Mouse (Mus musculus): ENCODE data around the gene Rundc1. TPM values are rescaled to one million over a fixed set of nuclear protein-coding genes. Genes with fewer than 3 reads are reported as not detected.
A peak's percentile ranks its signal among the peaks of the same experiment; 100 is the strongest.
"Not testable (repeated sequence)": the region's sequence is repeated elsewhere in the genome, so short reads cannot be mapped to it uniquely, and the experiment has no call there.

The Rundc1 gene
- polyA plus RNA-seq, 1 experiment from 2014 or later = 24.1 TPM

DNA sequence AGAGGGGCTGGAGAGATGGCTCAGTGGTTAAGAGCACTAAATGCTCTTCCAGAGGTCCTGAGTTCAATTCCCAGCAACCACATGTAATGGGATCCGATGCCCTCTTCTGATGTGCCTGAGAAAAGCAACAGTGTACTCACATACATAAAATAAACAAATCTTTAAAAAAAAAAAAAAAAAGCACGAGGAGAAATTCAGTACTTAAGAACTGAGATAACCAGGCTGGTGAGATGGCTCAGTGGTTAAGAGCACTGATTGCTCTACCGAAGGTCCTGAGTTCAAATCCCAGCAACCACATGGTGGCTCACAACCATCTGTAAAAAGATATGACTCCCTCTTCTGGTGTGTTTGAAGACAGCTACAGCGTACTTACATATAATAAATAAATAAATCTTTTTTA is 24.7 kb downstream of the Rundc1 start:
- H3K9me3 ChIP-seq (ENCODE audit: control insufficient read depth, low read length); H3K27ac ChIP-seq; ATAC-seq (ENCODE audit: low FRiP score); H3K4me1 ChIP-seq (replicated peaks; ENCODE audit: control insufficient read depth, insufficient read depth, low read length); H3K9ac ChIP-seq; H3K4me2 ChIP-seq (replicated peaks); H3K27me3 ChIP-seq (ENCODE audit: control insufficient read depth, insufficient read depth, low read length); DNase-seq (ENCODE audit: low spot score); H3K4me3 ChIP-seq (replicated peaks; ENCODE audit: low read length): not testable (repeated sequence)
- WGBS = 89% methylated on average over 4 of the region's 4 CpGs
- peaks cover 16% of the 10 kb centered on the region for H3K36me3 ChIP-seq (replicated peaks; ENCODE audit: control insufficient read depth, insufficient read depth)

DNA sequence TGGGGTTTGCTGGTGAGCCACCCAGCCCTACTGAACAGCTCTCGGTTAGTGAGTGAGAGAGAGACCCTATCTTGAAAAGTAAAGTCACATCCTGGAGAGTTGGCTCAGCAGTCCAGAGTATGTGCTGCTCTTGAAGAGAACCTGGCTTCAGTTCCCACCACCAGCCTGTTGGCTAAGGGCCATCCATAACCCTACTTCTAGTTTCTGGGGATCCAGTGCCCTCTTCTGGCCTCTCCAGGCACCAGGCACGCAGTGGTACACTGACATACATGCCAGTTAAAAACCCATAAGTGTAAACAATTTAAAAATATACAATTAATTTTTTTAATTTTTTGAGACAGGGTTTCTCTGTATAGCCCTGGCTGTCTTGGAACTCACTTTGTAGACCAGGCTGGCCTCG is 25.5 kb downstream of the Rundc1 start:
- Histone ChIP-seq H3K4me2 (replicated peaks) (no peak overlapping the region), H3K27me3 (ENCODE audit: control insufficient read depth, insufficient read depth, low read length) (no peaks in the 10 kb centered on the region), H3K4me1 (replicated peaks; ENCODE audit: control insufficient read depth, insufficient read depth, low read length) (no peaks in the 10 kb centered on the region), H3K27ac (no peak overlapping the region), H3K4me3 (replicated peaks; ENCODE audit: low read length) (no peak overlapping the region), H3K9me3 (ENCODE audit: control insufficient read depth, low read length) (no peaks in the 10 kb centered on the region), H3K9ac (no peak overlapping the region), H3K36me3 (replicated peaks; ENCODE audit: control insufficient read depth, insufficient read depth) (peaks cover 8% of the 10 kb centered on the region)
- WGBS = 82% methylated on average over 3 of the region's 3 CpGs
- DNase-seq (ENCODE audit: low spot score) (no peak), ATAC-seq (ENCODE audit: low FRiP score) (no peak)

DNA sequence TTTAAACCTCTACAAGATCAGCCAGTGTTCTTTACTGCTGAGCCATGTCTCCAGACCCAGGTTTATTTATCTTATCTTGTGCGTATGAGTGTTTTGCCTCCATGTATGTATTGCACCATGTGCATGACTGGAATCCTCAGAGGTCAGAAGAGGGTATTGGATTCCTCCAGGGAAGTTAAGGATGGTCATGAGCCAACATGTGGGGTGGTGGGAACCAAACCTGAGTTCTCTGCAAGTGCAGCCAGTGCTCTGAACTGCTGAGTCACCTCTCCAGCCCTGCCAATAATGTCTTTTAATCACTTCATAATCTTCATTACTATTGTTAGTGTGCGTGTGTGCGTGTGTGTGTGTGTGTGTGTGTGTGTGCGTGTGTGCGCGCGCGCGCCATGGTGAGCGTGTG is 26.7 kb downstream of the Rundc1 start:
- WGBS = 96% methylated on average over 10 of the region's 10 CpGs
- ATAC-seq (ENCODE audit: low FRiP score) (no peak), DNase-seq (ENCODE audit: low spot score) (no peak)
- H3K27ac ChIP-seq = no peak overlapping the region
- H3K9me3 ChIP-seq (ENCODE audit: control insufficient read depth, low read length) = no peaks in the 10 kb centered on the region
- no peak overlapping the region for H3K4me3 ChIP-seq (replicated peaks; ENCODE audit: low read length)
- H3K4me2 ChIP-seq (replicated peaks) = no peak overlapping the region
- H3K36me3 ChIP-seq (replicated peaks; ENCODE audit: control insufficient read depth, insufficient read depth) = peaks cover 5% of the 10 kb centered on the region; the same call in 1 of the 2 replicates
- no peak overlapping the region for H3K9ac ChIP-seq
- no peaks in the 10 kb centered on the region for H3K27me3 ChIP-seq (ENCODE audit: control insufficient read depth, insufficient read depth, low read length)
- no peaks in the 10 kb centered on the region for H3K4me1 ChIP-seq (replicated peaks; ENCODE audit: control insufficient read depth, insufficient read depth, low read length)

DNA sequence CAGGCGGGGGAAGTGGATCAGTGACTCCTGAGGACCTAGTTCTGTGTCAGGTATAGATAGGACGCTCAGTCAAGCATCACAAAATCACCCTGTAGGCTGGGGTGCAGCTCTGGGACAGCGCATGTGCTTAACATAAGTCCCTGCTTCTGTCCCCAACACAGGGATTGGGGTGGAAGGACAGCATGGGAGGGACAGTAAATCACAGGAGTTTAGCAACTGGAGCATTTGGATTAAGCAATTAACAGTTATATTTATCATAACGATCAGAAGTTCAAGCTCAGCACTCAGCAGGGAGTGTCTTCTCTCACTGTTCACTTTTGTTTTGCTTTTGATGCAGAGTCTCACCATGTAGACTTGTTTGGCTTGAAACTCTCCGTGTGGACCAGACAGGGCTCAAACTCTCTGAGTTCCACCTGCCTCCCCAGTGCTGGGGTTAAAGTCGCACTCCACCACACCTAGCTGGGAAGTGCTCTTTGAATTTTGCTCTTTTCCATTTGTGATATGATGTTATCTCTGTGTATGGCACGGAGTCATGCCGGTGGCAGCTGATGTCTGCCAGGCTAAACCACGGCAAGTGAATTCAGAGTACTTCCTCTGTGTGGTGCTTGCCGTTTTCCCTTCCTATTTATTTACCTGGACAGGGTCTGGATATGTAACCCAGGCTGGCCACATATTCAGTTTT is 27.3 kb downstream of the Rundc1 start:
- H3K4me1 ChIP-seq (replicated peaks; ENCODE audit: control insufficient read depth, insufficient read depth, low read length) = no peaks in the 10 kb centered on the region
- no peak overlapping the region for H3K4me3 ChIP-seq (replicated peaks; ENCODE audit: low read length)
- H3K9ac ChIP-seq = no peak overlapping the region; the same call in 1 of the 2 replicates
- H3K36me3 ChIP-seq (replicated peaks; ENCODE audit: control insufficient read depth, insufficient read depth) = peaks cover 11% of the 10 kb centered on the region; the same call in 1 of the 2 replicates
- no peaks in the 10 kb centered on the region for H3K9me3 ChIP-seq (ENCODE audit: control insufficient read depth, low read length)
- no peak overlapping the region for H3K4me2 ChIP-seq (replicated peaks)
- H3K27me3 ChIP-seq (ENCODE audit: control insufficient read depth, insufficient read depth, low read length) = no peaks in the 10 kb centered on the region
- ATAC-seq (ENCODE audit: low FRiP score) (no peak), DNase-seq (ENCODE audit: low spot score) (no peak)
- WGBS = 78% methylated on average over 10 of the region's 10 CpGs
- H3K27ac ChIP-seq = no peak overlapping the region

DNA sequence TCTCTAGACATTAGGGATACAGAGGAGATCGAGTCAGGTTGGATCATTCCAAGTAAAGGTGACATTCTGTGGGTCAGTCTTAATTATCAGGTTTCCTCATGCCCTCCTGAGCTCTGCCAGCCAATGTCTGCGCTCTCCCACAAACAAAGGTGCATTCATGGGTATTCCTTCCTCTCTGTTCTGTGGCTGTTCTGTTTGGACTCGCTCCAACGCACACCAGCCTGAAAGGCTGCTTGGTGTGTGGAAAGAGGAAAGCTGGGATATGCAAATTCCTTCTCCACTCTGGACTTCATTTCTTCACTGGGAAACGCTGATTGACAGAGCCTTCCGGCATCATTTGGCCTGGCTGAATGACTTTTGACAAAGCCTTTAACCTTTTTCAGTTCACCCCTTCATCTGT is 29.8 kb downstream of the Rundc1 start:
- Histone ChIP-seq H3K4me3 (replicated peaks; ENCODE audit: low read length) (no peak overlapping the region), H3K27ac (no peak overlapping the region), H3K27me3 (ENCODE audit: control insufficient read depth, insufficient read depth, low read length) (no peaks in the 10 kb centered on the region), H3K36me3 (replicated peaks; ENCODE audit: control insufficient read depth, insufficient read depth) (peaks cover 35% of the 10 kb centered on the region), H3K9me3 (ENCODE audit: control insufficient read depth, low read length) (no peaks in the 10 kb centered on the region), H3K9ac (no peak overlapping the region), H3K4me2 (replicated peaks) (no peak overlapping the region), H3K4me1 (replicated peaks; ENCODE audit: control insufficient read depth, insufficient read depth, low read length) (no peaks in the 10 kb centered on the region)
- DNase-seq (ENCODE audit: low spot score) = no peak
- whole genome bisulfite sequencing = 31% methylated on average over 6 of the region's 6 CpGs
- peak; percentile 38; the same call in 1 of the 2 replicates for ATAC-seq (ENCODE audit: low FRiP score)

DNA sequence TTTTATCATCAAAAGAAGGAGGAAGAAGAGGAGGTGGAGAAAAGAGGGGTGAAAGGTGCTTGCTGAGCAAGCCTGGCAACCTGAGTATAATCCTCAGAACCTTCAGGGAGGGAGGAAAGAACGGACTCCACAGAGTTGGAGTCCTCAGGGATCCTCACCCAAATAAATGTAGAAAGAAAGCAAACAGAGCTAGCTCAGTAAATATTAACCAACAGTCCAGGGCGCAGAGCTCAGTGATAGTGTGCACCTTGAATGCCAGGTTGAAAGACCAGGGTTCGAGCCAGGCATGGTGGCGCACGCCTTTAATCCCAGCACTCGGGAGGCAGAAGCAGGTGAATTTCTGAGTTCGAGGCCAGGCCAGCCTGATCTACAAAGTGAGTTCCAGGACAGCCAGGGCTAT is 30.7 kb downstream of the Rundc1 start:
- no peak overlapping the region for H3K4me2 ChIP-seq (replicated peaks)
- no peaks in the 10 kb centered on the region for H3K27me3 ChIP-seq (ENCODE audit: control insufficient read depth, insufficient read depth, low read length)
- no peak for ATAC-seq (ENCODE audit: low FRiP score)
- no peaks in the 10 kb centered on the region for H3K4me1 ChIP-seq (replicated peaks; ENCODE audit: control insufficient read depth, insufficient read depth, low read length)
- H3K4me3 ChIP-seq (replicated peaks; ENCODE audit: low read length) = no peak overlapping the region
- H3K27ac ChIP-seq = no peak overlapping the region
- H3K9ac ChIP-seq = no peak overlapping the region
- peaks cover 45% of the 10 kb centered on the region for H3K36me3 ChIP-seq (replicated peaks; ENCODE audit: control insufficient read depth, insufficient read depth)
- DNase-seq (ENCODE audit: low spot score) = no peak
- no peaks in the 10 kb centered on the region for H3K9me3 ChIP-seq (ENCODE audit: control insufficient read depth, low read length)
- 89% methylated on average over 7 of the region's 7 CpGs for WGBS

DNA sequence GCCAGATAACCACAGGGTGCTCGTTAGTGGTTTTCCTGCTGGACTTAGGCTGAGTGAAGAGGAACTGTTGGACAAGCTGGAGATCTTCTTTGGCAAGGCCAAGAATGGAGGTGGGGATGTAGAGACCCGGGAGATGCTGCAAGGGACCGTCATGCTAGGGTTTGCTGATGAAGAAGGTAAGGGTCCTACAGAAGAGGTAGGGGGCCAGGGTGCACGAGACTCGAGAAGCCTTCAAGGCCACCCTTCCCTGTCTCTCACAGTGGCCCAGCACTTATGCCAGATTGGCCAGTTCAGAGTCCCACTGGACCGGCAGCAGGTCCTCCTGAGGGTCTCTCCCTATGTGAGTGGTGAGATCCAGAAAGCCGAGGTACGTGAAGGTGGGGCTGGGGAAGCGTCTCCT is 32.7 kb downstream of the Rundc1 start:
- peaks cover 65% of the 10 kb centered on the region for H3K36me3 ChIP-seq (replicated peaks; ENCODE audit: control insufficient read depth, insufficient read depth)
- H3K4me2 ChIP-seq (replicated peaks) = no peak overlapping the region
- no peaks in the 10 kb centered on the region for H3K9me3 ChIP-seq (ENCODE audit: control insufficient read depth, low read length)
- 94% methylated on average over 9 of the region's 9 CpGs for WGBS
- H3K27me3 ChIP-seq (ENCODE audit: control insufficient read depth, insufficient read depth, low read length) = no peaks in the 10 kb centered on the region
- no peak for DNase-seq (ENCODE audit: low spot score)
- ATAC-seq (ENCODE audit: low FRiP score) = 0 out of 2 replicates have a peak, but pooled peaks have one; percentile 26
- H3K4me1 ChIP-seq (replicated peaks; ENCODE audit: control insufficient read depth, insufficient read depth, low read length) = peaks cover 6% of the 10 kb centered on the region
- no peak overlapping the region for H3K27ac ChIP-seq
- H3K9ac ChIP-seq = no peak overlapping the region
- no peak overlapping the region for H3K4me3 ChIP-seq (replicated peaks; ENCODE audit: low read length)

DNA sequence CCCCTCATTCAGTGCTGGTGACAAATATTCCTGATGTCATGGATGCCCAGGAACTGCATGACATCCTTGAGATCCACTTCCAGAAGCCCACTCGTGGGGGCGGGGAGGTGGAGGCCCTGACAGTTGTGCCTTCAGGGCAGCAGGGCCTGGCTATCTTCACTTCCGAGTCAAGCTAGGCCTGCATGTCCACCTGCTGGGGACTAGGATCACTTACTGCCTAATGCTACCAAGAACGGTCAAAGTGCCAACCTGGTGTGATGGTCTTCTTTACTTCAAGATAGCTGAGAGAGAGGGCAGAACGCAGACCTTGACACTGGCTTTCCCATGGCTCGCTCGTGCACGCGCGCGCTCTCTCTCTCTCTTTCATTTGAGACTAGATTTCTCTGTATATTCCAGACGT is 33.3 kb downstream of the Rundc1 start:
- H3K27ac ChIP-seq = no peak overlapping the region
- H3K9me3 ChIP-seq (ENCODE audit: control insufficient read depth, low read length) = no peaks in the 10 kb centered on the region
- no peak overlapping the region for H3K9ac ChIP-seq
- 88% methylated on average over 12 of the region's 12 CpGs for whole genome bisulfite sequencing
- H3K36me3 ChIP-seq (replicated peaks; ENCODE audit: control insufficient read depth, insufficient read depth) = peaks cover 70% of the 10 kb centered on the region
- H3K4me3 ChIP-seq (replicated peaks; ENCODE audit: low read length) = no peak overlapping the region
- DNase-seq (ENCODE audit: low spot score) (no peak), ATAC-seq (ENCODE audit: low FRiP score) (no peak)
- no peak overlapping the region for H3K4me2 ChIP-seq (replicated peaks)
- peaks cover 12% of the 10 kb centered on the region for H3K4me1 ChIP-seq (replicated peaks; ENCODE audit: control insufficient read depth, insufficient read depth, low read length)
- no peaks in the 10 kb centered on the region for H3K27me3 ChIP-seq (ENCODE audit: control insufficient read depth, insufficient read depth, low read length)

DNA sequence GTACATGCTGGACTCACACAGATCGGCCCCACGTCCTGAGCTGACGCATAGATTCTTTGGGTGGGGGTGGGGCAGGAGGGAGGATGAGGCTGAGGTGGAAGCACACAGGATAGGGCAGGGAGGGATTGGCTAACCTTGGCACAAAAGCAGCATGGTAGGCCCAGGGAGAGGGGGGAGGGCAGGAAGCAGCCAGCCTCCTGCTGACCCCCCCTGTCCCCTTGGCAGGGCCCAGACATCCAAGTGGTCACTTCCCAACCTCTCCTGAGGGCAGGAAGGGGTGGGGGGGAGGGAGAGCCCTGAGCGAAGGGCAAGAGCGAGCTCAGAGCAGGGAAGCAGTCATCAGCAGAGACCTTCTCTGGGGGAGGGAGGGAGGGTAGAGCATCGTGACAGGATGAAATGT is 34.8 kb downstream of the Rundc1 start:
- no peaks in the 10 kb centered on the region for H3K9me3 ChIP-seq (ENCODE audit: control insufficient read depth, low read length)
- no peak overlapping the region for H3K4me2 ChIP-seq (replicated peaks)
- no peak for ATAC-seq (ENCODE audit: low FRiP score)
- H3K9ac ChIP-seq = no peak overlapping the region
- no peak overlapping the region for H3K27ac ChIP-seq
- 44% methylated on average over 4 of the region's 6 CpGs for WGBS
- no peaks in the 10 kb centered on the region for H3K27me3 ChIP-seq (ENCODE audit: control insufficient read depth, insufficient read depth, low read length)
- H3K4me3 ChIP-seq (replicated peaks; ENCODE audit: low read length) = no peak overlapping the region
- H3K36me3 ChIP-seq (replicated peaks; ENCODE audit: control insufficient read depth, insufficient read depth) = peaks cover 70% of the 10 kb centered on the region
- peaks cover 27% of the 10 kb centered on the region for H3K4me1 ChIP-seq (replicated peaks; ENCODE audit: control insufficient read depth, insufficient read depth, low read length)
- no peak for DNase-seq (ENCODE audit: low spot score)

DNA sequence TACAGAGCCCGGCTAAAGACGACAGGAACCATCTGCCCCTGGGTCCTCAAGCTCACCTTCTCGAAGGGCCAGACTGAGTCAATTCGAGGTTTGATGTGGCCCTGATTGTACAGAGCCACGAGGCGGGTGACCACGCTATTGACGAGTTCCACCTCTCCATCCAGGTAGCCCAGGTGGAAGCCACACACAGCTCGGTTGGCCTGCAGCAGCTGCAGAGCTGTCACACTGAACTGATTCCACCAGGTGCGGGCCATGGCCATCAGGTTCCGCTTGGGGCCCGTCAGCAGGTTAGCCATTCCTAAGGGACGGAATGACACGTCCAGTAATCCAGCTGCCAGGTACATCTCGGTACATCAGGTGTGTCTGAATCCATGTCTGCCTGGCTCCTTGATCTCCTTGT is 35.4 kb downstream of the Rundc1 start:
- no peak for ATAC-seq (ENCODE audit: low FRiP score)
- no peak for DNase-seq (ENCODE audit: low spot score)
- H3K4me3 ChIP-seq (replicated peaks; ENCODE audit: low read length) = no peak overlapping the region

More for the DNA sequence above, 35.4 kb downstream of the Rundc1 start:
- Histone ChIP-seq H3K9me3 (ENCODE audit: control insufficient read depth, low read length) (no peaks in the 10 kb centered on the region), H3K4me2 (replicated peaks) (no peak overlapping the region), H3K27ac (no peak overlapping the region), H3K27me3 (ENCODE audit: control insufficient read depth, insufficient read depth, low read length) (no peaks in the 10 kb centered on the region), H3K36me3 (replicated peaks; ENCODE audit: control insufficient read depth, insufficient read depth) (peaks cover 70% of the 10 kb centered on the region), H3K9ac (no peak overlapping the region), H3K4me1 (replicated peaks; ENCODE audit: control insufficient read depth, insufficient read depth, low read length) (peaks cover 27% of the 10 kb centered on the region)
- 88% methylated on average over 15 of the region's 15 CpGs for WGBS
